Mouse (Mus musculus) heart, embryonic 14.5 days (tissue): ENCODE measurements at regions not wholly inside any gene's neighbourhood (a gene's known extent, or its start where the extent isn't known, plus 50 kb on each side); places are given as distances from the start of the nearest gene placed in this dataset.
"Not testable (repeated sequence)": the region's sequence is repeated elsewhere in the genome, so short reads cannot be mapped to it uniquely, and the experiment has no call there.

Experiments used
- ATAC-seq: fragments of 200-750 bp; cut with Nextera tagmentation; 2 replicates; pipeline ENCODE4 v1.8.0; 2017; ENCODE audit warnings: low read depth, moderate TSS enrichment; ENCODE audit not compliant: insufficient number of reproducible peaks, insufficient read depth, low FRiP score
- H3K27ac ChIP-seq, 2 experiments: fragments of 200-500 bp in 1 of 2; fragments of 300-500 bp in 1 of 2; sonication (generic) in 1 of 2; replicated peaks in 1 of 2; 2 replicates each; pipeline ENCODE4 v1.5.1; 2012 to 2014; ENCODE audit warnings: low read depth in 2 of 2, low read length in 2 of 2, control low read depth in 1 of 2, mild to moderate bottlenecking in 1 of 2, mixed read lengths in 1 of 2; ENCODE audit not compliant: control insufficient read depth in 1 of 2, insufficient read depth in 1 of 2
- H3K27me3 ChIP-seq: fragments of 300-500 bp; sonication (generic); 2 replicates; pipeline ENCODE4 v1.6.1; 2014; ENCODE audit warnings: mild to moderate bottlenecking, low read length, control low read depth; ENCODE audit not compliant: control insufficient read depth, insufficient read depth
- H3K36me3 ChIP-seq: fragments of 300-500 bp; sonication (generic); 2 replicates; pipeline ENCODE4 v1.6.1; 2014; ENCODE audit warnings: mild to moderate bottlenecking, control low read depth, low read length, mixed read lengths; ENCODE audit not compliant: control insufficient read depth, insufficient read depth
- H3K4me1 ChIP-seq, 2 experiments: fragments of 200-500 bp in 1 of 2; fragments of 300-500 bp in 1 of 2; sonication (generic) in 1 of 2; 2 replicates each; pipeline ENCODE4 v1.6.1; 2012 to 2014; ENCODE audit warnings: low read length in 2 of 2, control low read depth in 1 of 2, mixed read lengths in 1 of 2; ENCODE audit not compliant: control insufficient read depth in 2 of 2, insufficient read depth in 2 of 2
- H3K4me2 ChIP-seq: fragments of 300-500 bp; sonication (generic); 2 replicates; pipeline ENCODE4 v1.6.1; 2014; ENCODE audit warnings: mild to moderate bottlenecking, low read length
- H3K4me3 ChIP-seq, 2 experiments: fragments of 200-500 bp in 1 of 2; fragments of 300-500 bp in 1 of 2; sonication (generic) in 1 of 2; 2 replicates each; pipeline ENCODE4 v1.5.1; 2012 to 2014; ENCODE audit warnings: low read length in 2 of 2, mild to moderate bottlenecking in 2 of 2, control low read depth in 1 of 2, low read depth in 1 of 2, moderate library complexity in 1 of 2; ENCODE audit not compliant: control insufficient read depth in 1 of 2, insufficient read depth in 1 of 2
- H3K9ac ChIP-seq: fragments of 300-500 bp; sonication (generic); 2 replicates; pipeline ENCODE4 v1.6.1; 2014; ENCODE audit warnings: mild to moderate bottlenecking, low read length
- H3K9me3 ChIP-seq: fragments of 300-500 bp; sonication (generic); 2 replicates; pipeline ENCODE4 v1.6.1; 2016; ENCODE audit warnings: low read length, control low read depth; ENCODE audit not compliant: control insufficient read depth
- WGBS: fragments of 180-500 bp; shearing (Covaris S2); extraction: QIAGEN DNeasy Blood & Tissue Kit; methylation state at CpG from one replicate; pipeline ENCODE4 v1.1.7; 2014; 5-methylcytosine and 5-hydroxymethylcytosine counted together

GRCm38 (mm10) chr12:93930242-93930641, 1761.8 kb upstream of the Flrt2 start:
- ATAC-seq, H3K4me3 ChIP-seq, H3K27me3 ChIP-seq, H3K9me3 ChIP-seq, H3K4me1 ChIP-seq, H3K9ac ChIP-seq, H3K4me2 ChIP-seq, H3K36me3 ChIP-seq, H3K27ac ChIP-seq: not testable (repeated sequence)
- 84% methylated on average over 11 of the region's 11 CpGs for WGBS

GRCm38 (mm10) chr12:93960869-93961268, 1731.2 kb upstream of the Flrt2 start:
- Histone ChIP-seq H3K9me3 (no peaks in the 10 kb centered on the region), H3K36me3 (no peaks in the 10 kb centered on the region), H3K4me1 (no peaks in the 10 kb centered on the region), H3K27ac (no peak overlapping the region), H3K9ac (no peak overlapping the region), H3K4me2 (no peak overlapping the region), H3K27me3 (no peaks in the 10 kb centered on the region), H3K4me3 (no peak overlapping the region)
- ATAC-seq = no peak
- WGBS = 78% methylated on average over 1 of the region's 1 CpGs

GRCm38 (mm10) chr12:93981307-93981706, 1710.7 kb upstream of the Flrt2 start:
- H3K9ac ChIP-seq = no peak overlapping the region
- H3K36me3 ChIP-seq = no peaks in the 10 kb centered on the region
- no peaks in the 10 kb centered on the region for H3K4me1 ChIP-seq
- 50% methylated on average over 1 of the region's 1 CpGs for WGBS
- H3K27ac ChIP-seq = no peak overlapping the region
- H3K9me3 ChIP-seq = no peaks in the 10 kb centered on the region
- H3K27me3 ChIP-seq = no peaks in the 10 kb centered on the region
- ATAC-seq = no peak
- no peak overlapping the region for H3K4me3 ChIP-seq
- no peak overlapping the region for H3K4me2 ChIP-seq

- no peak overlapping the region for H3K27ac ChIP-seq
- H3K4me3 ChIP-seq = no peak overlapping the region
- H3K9ac ChIP-seq = no peak overlapping the region
- no peak for ATAC-seq
- H3K4me1 ChIP-seq = no peaks in the 10 kb centered on the region
- no peak overlapping the region for H3K4me2 ChIP-seq
- H3K36me3 ChIP-seq = no peaks in the 10 kb centered on the region
- H3K27me3 ChIP-seq = no peaks in the 10 kb centered on the region
- WGBS = 70% methylated on average over 1 of the region's 1 CpGs
- no peaks in the 10 kb centered on the region for H3K9me3 ChIP-seq
Measured at GRCm38 (mm10) chr12:93991531-93991930, 1700.5 kb upstream of the Flrt2 start.

GRCm38 (mm10) chr12:93993875-93994274, 1698.2 kb upstream of the Flrt2 start:
- Histone ChIP-seq H3K9me3 (no peaks in the 10 kb centered on the region), H3K4me3 (no peak overlapping the region), H3K27ac (no peak overlapping the region), H3K4me1 (no peaks in the 10 kb centered on the region), H3K4me2 (no peak overlapping the region), H3K27me3 (no peaks in the 10 kb centered on the region), H3K9ac (no peak overlapping the region), H3K36me3 (no peaks in the 10 kb centered on the region)
- no peak for ATAC-seq
- 88% methylated on average over 6 of the region's 6 CpGs for WGBS

GRCm38 (mm10) chr12:94015946-94016345, 1676.1 kb upstream of the Flrt2 start:
- no peaks in the 10 kb centered on the region for H3K9me3 ChIP-seq
- H3K27ac ChIP-seq = no peak overlapping the region
- H3K9ac ChIP-seq = no peak overlapping the region
- H3K4me1 ChIP-seq = no peaks in the 10 kb centered on the region
- ATAC-seq = no peak
- H3K4me2 ChIP-seq = no peak overlapping the region
- no peaks in the 10 kb centered on the region for H3K27me3 ChIP-seq
- no peaks in the 10 kb centered on the region for H3K36me3 ChIP-seq
- H3K4me3 ChIP-seq = no peak overlapping the region

GRCm38 (mm10) chr12:94031364-94031763, 1660.7 kb upstream of the Flrt2 start:
- no peaks in the 10 kb centered on the region for H3K4me1 ChIP-seq
- H3K27me3 ChIP-seq = no peaks in the 10 kb centered on the region
- no peak overlapping the region for H3K9ac ChIP-seq
- no peaks in the 10 kb centered on the region for H3K9me3 ChIP-seq
- WGBS = 68% methylated on average over 4 of the region's 4 CpGs
- no peak overlapping the region for H3K4me2 ChIP-seq
- no peak overlapping the region for H3K4me3 ChIP-seq
- H3K27ac ChIP-seq = no peak overlapping the region
- no peak for ATAC-seq
- no peaks in the 10 kb centered on the region for H3K36me3 ChIP-seq

- Histone ChIP-seq H3K27me3 (no peaks in the 10 kb centered on the region), H3K27ac (no peak overlapping the region), H3K9me3 (no peaks in the 10 kb centered on the region), H3K9ac (no peak overlapping the region), H3K36me3 (no peaks in the 10 kb centered on the region), H3K4me1 (no peaks in the 10 kb centered on the region), H3K4me2 (no peak overlapping the region), H3K4me3 (no peak overlapping the region)
- 87% methylated on average over 2 of the region's 2 CpGs for WGBS
- no peak for ATAC-seq
Measured at GRCm38 (mm10) chr12:94047972-94048371, 1644.1 kb upstream of the Flrt2 start.
